Mouse (Mus musculus): ENCODE results near the gene Evx2. TPM values are rescaled to one million over a fixed set of nuclear protein-coding genes. Genes with fewer than 3 reads are reported as not detected.

Gene Evx2
- total RNA-seq, 1 experiment from 2014 or later, result not detected

Other genes with a start within 250 kb of the Evx2 start
- 23.9 to 47.3 TPM (median 36.4 TPM) in 3 replicates for gene Lnpk, start 80.1 kb downstream of the Evx2 start, total RNA-seq (2017)
- gene Hoxd13, start 8.8 kb upstream of the Evx2 start, total RNA-seq (2017), result not detected in 3 replicates
- not detected in 3 replicates for gene Hoxd12, start 15.5 kb upstream of the Evx2 start, total RNA-seq (2017)
- not detected in 3 replicates for gene Hoxd11, start 20.0 kb upstream of the Evx2 start, total RNA-seq (2017)
- gene Hoxd10, start 32.4 kb upstream of the Evx2 start, total RNA-seq (2017), result not detected in 3 replicates
- not detected in 3 replicates for gene Hoxd9, start 38.2 kb upstream of the Evx2 start, total RNA-seq (2017)
- not detected in 3 replicates for gene Hoxd8, start 45.1 kb upstream of the Evx2 start, total RNA-seq (2017)
- not detected in 3 replicates for gene Hoxd3, start 52.4 kb upstream of the Evx2 start, total RNA-seq (2017)
- not detected in 3 replicates for gene Hoxd4, start 52.4 kb upstream of the Evx2 start, total RNA-seq (2017)
- gene Gm28230, start 67.2 kb upstream of the Evx2 start, total RNA-seq (2017), result not detected in 3 replicates
- not detected in 3 replicates for gene Hoxd1, start 103.4 kb upstream of the Evx2 start, total RNA-seq (2017)
- 12.6 to 28.7 TPM (median 26.8 TPM) in 3 replicates for gene Mtx2, start 166.2 kb upstream of the Evx2 start, total RNA-seq (2017)